Mouse (Mus musculus) heart, embryonic 11.5 days (tissue): ENCODE measurements around the gene 4930524J08Rik. TPM values are rescaled to one million over a fixed set of nuclear protein-coding genes. Genes with fewer than 3 reads are reported as not detected.

Experiments
- ATAC-seq: fragments of 200-750 bp; cut with Nextera tagmentation; replicated peaks from 2 replicates; pipeline ENCODE4 v1.8.0; 2017; ENCODE audit warnings: moderate library complexity; ENCODE audit not compliant: insufficient number of reproducible peaks, low FRiP score, low TSS enrichment
- H3K27ac ChIP-seq: fragments of 300-500 bp; sonication (generic); 2 replicates; pipeline ENCODE4 v1.5.1; 2014; ENCODE audit warnings: mild to moderate bottlenecking, low read depth, low read length
- H3K27me3 ChIP-seq: fragments of 300-500 bp; sonication (generic); 2 replicates; pipeline ENCODE4 v1.6.1; 2014; ENCODE audit warnings: mild to moderate bottlenecking, low read length, mixed read lengths; ENCODE audit not compliant: control insufficient read depth, insufficient read depth
- H3K36me3 ChIP-seq: fragments of 300-500 bp; sonication (generic); 2 replicates; pipeline ENCODE4 v1.6.1; 2014; ENCODE audit warnings: mild to moderate bottlenecking, low read length, moderate library complexity, mixed read lengths; ENCODE audit not compliant: control insufficient read depth, insufficient read depth
- H3K4me1 ChIP-seq: fragments of 300-500 bp; sonication (generic); 2 replicates; pipeline ENCODE4 v1.6.1; 2014; ENCODE audit warnings: low read length; ENCODE audit not compliant: control insufficient read depth, insufficient read depth
- H3K4me2 ChIP-seq: fragments of 300-500 bp; sonication (generic); 2 replicates; pipeline ENCODE4 v1.6.1; 2014; ENCODE audit warnings: mild to moderate bottlenecking, moderate library complexity
- H3K4me3 ChIP-seq: fragments of 300-500 bp; sonication (generic); 2 replicates; pipeline ENCODE4 v1.5.1; 2014; ENCODE audit warnings: low read depth, low read length
- H3K9ac ChIP-seq: fragments of 300-500 bp; sonication (generic); 2 replicates; pipeline ENCODE4 v1.6.1; 2014; ENCODE audit warnings: mild to moderate bottlenecking, low read depth, low read length, moderate library complexity
- H3K9me3 ChIP-seq: fragments of 300-500 bp; sonication (generic); replicated peaks from 2 replicates; pipeline ENCODE4 v1.6.1; 2016; ENCODE audit warnings: low read length; ENCODE audit not compliant: control insufficient read depth
- WGBS: fragments of 180-500 bp; shearing (Covaris S2); extraction: QIAGEN DNeasy Blood & Tissue Kit; methylation state at CpG from one replicate; pipeline ENCODE4 v1.1.7; 2014; ENCODE audit not compliant: insufficient replicate concordance; 5-methylcytosine and 5-hydroxymethylcytosine counted together
- polyA plus RNA-seq: library from polyadenylated mRNA; unstranded; fragments of >200 nt; fragmentation: Nextera tagmentation; extraction: Ambion mirVana; gene quantifications from 2 replicates; pipeline ENCODE4 v1.2.1, GENCODE M21; 2014

Gene 4930524J08Rik
- 1.5 and 1.7 TPM in 2 replicates for polyA plus RNA-seq

GRCm38 (mm10) chr5:99978699-99979442, at the start of gene 4930524J08Rik, which contains the start of gene Hnrnpd:
TSS of gene 4930524J08Rik (plus strand) at chr5:99979061.
TSS of gene Hnrnpd (minus strand) at chr5:99978938.
- WGBS = under 1% methylated on average over 85 of the region's 97 CpGs
- peak within 1 kb of the TSS; percentile 100 for H3K27ac ChIP-seq
- H3K27me3 ChIP-seq = no peaks in the 10 kb centered on the region
- H3K9ac ChIP-seq = peak within 1 kb of the TSS; percentile 99
- H3K9me3 ChIP-seq = no peaks in the 10 kb centered on the region
- H3K4me1 ChIP-seq = peaks cover 16% of the 10 kb centered on the region
- H3K4me2 ChIP-seq = peak within 1 kb of the TSS; percentile 86
- peak; percentile 95 for ATAC-seq
- H3K4me3 ChIP-seq = peak within 1 kb of the TSS; percentile 97
- H3K36me3 ChIP-seq = no peaks in the 10 kb centered on the region

DNA sequence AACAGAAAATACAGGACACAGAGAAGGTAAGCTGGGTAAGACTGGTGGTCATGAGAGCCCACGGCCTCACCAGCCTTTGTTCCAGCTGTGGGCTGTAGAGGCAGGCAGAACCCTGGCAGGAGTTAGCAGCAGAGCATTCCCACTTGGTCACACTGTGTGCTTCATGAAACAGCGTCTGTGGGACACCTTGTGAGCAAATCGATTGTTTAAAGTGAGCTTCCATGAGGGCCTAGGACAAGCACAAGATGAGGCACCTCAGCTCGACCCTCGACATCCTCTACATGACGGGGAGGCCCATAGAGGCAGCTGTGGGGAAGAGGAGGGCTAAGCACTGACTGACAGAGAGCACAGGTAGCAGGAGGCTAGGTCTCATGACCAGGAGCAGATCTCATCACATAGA, 47.0 kb upstream of the 4930524J08Rik start:
- Histone ChIP-seq H3K27ac (no peak overlapping the region), H3K4me1 (no peaks in the 10 kb centered on the region), H3K4me2 (no peak overlapping the region), H3K4me3 (no peak overlapping the region), H3K36me3 (no peaks in the 10 kb centered on the region), H3K9ac (no peak overlapping the region), H3K27me3 (no peaks in the 10 kb centered on the region), H3K9me3 (no peaks in the 10 kb centered on the region)
- no peak for ATAC-seq
- 83% methylated on average over 6 of the region's 6 CpGs for WGBS

- Histone ChIP-seq H3K27me3 (no peaks in the 10 kb centered on the region), H3K27ac (no peak overlapping the region), H3K4me3 (no peak overlapping the region), H3K4me2 (no peak overlapping the region), H3K9me3 (no peaks in the 10 kb centered on the region; the same call in 1 of the 2 replicates), H3K9ac (no peak overlapping the region), H3K4me1 (no peaks in the 10 kb centered on the region), H3K36me3 (no peaks in the 10 kb centered on the region)
- 78% methylated on average over 3 of the region's 3 CpGs for WGBS
- no peak for ATAC-seq
These were observed 39.4 kb upstream of the 4930524J08Rik start for GRCm38 (mm10) chr5:99939440-99939839.

DNA sequence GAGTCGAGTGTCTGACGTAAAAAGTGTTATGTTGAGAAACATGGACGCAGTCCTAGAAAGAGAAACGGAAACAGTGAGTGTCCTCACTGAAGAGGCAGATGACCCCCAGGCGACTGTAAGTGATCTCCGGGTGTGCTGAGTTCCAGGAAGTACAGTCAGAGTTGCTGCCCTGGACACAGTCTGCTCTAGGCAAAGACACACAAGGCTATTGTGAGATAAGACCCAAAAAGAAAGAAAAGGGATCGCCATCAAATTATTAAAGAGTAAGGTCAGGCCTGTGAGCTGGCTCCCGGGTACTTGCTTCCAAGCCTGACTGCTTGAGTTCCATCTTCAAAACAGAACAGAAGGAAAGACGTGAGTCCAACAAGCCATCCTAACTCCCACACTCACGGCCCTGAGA, 37.6 kb upstream of the 4930524J08Rik start:
- H3K4me3 ChIP-seq = no peak overlapping the region
- H3K27ac ChIP-seq = no peak overlapping the region
- 77% methylated on average over 10 of the region's 10 CpGs for WGBS
- H3K4me2 ChIP-seq = no peak overlapping the region
- no peak overlapping the region for H3K9ac ChIP-seq
- H3K36me3 ChIP-seq = no peaks in the 10 kb centered on the region
- H3K4me1 ChIP-seq = no peaks in the 10 kb centered on the region
- ATAC-seq = no peak
- H3K27me3 ChIP-seq = no peaks in the 10 kb centered on the region
- peaks cover 3% of the 10 kb centered on the region; the same call in 1 of the 2 replicates for H3K9me3 ChIP-seq

DNA sequence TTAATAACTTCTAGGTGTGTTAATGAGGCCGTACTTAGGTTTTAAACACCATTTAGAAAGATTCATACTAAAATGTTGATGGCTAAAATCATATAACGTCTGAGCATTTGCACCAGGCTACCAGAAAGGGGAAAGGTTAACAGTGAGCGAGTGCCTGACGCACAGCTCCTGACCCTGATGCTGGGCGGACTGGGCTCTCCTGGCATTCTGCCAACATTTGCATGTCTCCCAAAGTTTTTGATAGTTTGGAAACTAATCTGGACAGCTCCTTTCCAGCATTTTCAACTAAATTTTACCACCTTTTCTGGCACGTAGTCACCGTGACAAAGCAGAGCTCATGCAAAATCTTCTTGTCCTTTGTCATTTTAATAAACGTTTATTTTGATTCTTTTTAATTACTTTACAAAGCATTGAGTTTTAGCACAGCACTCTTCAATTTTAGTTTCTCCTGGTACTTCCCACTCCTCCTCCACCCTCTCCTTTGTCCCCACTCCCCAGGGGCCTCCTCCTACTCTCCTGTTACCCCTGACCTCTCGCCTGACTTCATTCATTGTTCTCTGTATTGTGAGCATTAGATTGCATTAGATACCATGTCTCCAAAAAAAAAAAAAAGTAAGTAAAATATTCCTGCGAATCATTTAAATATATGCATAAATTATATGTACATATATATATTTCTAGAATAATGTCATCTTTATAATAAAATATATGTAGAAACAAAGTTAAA, 36.9 kb upstream of the 4930524J08Rik start:
- Histone ChIP-seq H3K9ac (no peak overlapping the region), H3K4me1 (no peaks in the 10 kb centered on the region), H3K9me3 (peaks cover 3% of the 10 kb centered on the region; the same call in 1 of the 2 replicates), H3K27ac (no peak overlapping the region), H3K27me3 (no peaks in the 10 kb centered on the region), H3K4me3 (no peak overlapping the region), H3K4me2 (no peak overlapping the region), H3K36me3 (no peaks in the 10 kb centered on the region)
- no peak for ATAC-seq
- 58% methylated on average over 10 of the region's 10 CpGs for WGBS

DNA sequence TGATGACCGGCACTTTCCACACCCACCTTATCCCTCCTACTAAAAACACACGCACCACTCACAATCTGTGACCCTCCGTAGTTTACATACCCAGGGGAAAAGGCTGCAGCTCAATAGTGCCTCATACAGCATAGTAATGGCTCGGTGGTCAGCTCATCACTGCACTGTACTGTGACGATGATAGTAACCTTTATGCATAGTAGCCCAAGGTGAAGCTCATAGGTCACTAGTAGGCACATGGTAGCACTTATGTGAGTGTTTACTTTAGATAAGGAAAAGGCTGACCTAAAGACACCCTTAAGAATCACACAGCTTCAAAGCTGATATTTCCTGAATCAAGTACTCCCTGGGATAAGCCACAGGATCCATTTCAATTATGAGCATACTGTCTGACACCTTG, 26.3 kb upstream of the 4930524J08Rik start:
- WGBS = 73% methylated on average over 5 of the region's 5 CpGs
- no peak overlapping the region for H3K9ac ChIP-seq
- H3K4me2 ChIP-seq = no peak overlapping the region
- H3K36me3 ChIP-seq = no peaks in the 10 kb centered on the region
- no peak overlapping the region for H3K27ac ChIP-seq
- no peaks in the 10 kb centered on the region for H3K9me3 ChIP-seq
- no peak overlapping the region for H3K4me3 ChIP-seq
- H3K27me3 ChIP-seq = no peaks in the 10 kb centered on the region
- H3K4me1 ChIP-seq = no peaks in the 10 kb centered on the region
- ATAC-seq = no peak

DNA sequence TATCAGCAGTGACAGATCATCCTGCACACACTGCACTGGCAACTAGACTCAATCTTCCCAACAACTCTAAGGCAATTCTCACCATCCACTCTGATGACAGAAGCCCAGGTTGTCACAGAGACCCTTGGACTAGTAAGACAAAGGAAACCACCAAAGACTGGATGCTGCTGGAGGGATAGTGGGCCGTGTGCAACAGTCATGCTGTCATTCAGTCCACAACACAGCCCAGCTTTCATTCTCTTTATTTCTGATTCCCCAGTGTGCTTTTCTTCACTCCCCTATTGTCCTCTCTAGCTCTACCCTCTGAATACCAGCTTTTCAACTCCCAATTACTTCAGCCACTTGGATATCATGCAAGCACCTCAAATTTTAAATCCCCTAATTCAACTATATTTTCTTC, 25.0 kb upstream of the 4930524J08Rik start:
- Histone ChIP-seq H3K36me3 (peaks cover 3% of the 10 kb centered on the region), H3K27me3 (no peaks in the 10 kb centered on the region), H3K27ac (no peak overlapping the region), H3K9me3 (no peaks in the 10 kb centered on the region), H3K4me1 (no peaks in the 10 kb centered on the region), H3K4me2 (no peak overlapping the region), H3K9ac (no peak overlapping the region), H3K4me3 (no peak overlapping the region)
- ATAC-seq = no peak
- WGBS = 73% methylated on average over 1 of the region's 1 CpGs

GRCm38 (mm10) chr5:99958666-99959065, 20.2 kb upstream of the 4930524J08Rik start:
- Histone ChIP-seq H3K27ac (no peak overlapping the region), H3K36me3 (peaks cover 10% of the 10 kb centered on the region), H3K4me2 (no peak overlapping the region), H3K4me3 (no peak overlapping the region), H3K4me1 (no peaks in the 10 kb centered on the region), H3K27me3 (no peaks in the 10 kb centered on the region), H3K9ac (no peak overlapping the region), H3K9me3 (no peaks in the 10 kb centered on the region)
- no peak for ATAC-seq
- 80% methylated on average over 1 of the region's 1 CpGs for WGBS
